Mouse (Mus musculus) testis, adult 2 months (tissue): ENCODE measurements around the gene St3gal3.

Experiments
- CTCF ChIP-seq: fragments of 200-500 bp; IDR thresholded peaks from 2 replicates; pipeline ENCODE4 v1.5.1; 2012; ENCODE audit warnings: low read depth, mild to moderate bottlenecking, inconsistent platforms, low read length, moderate library complexity; ENCODE audit not compliant: control insufficient read depth, insufficient read depth, insufficient replicate concordance
- POLR2A ChIP-seq: fragments of 200-500 bp; IDR thresholded peaks from 2 replicates; pipeline ENCODE4 v1.6.1; 2012; ENCODE audit warnings: low read depth, mild to moderate bottlenecking, inconsistent platforms, low read length, moderate library complexity; ENCODE audit not compliant: control insufficient read depth

GRCm38 (mm10) chr4:117946639-117947305 is 187.9 kb downstream of the St3gal3 start:
- TF ChIP-seq POLR2A (no peak), CTCF (no peak)
